Mouse (Mus musculus): ENCODE data around the gene Gm12888. TPM values are rescaled to one million over a fixed set of nuclear protein-coding genes. Genes with fewer than 3 reads are reported as not detected.
"Not testable (repeated sequence)": the region's sequence is repeated elsewhere in the genome, so short reads cannot be mapped to it uniquely, and the experiment has no call there.

Gm12888 gene
- polyA plus RNA-seq (2015; fragmentation: Nextera tagmentation; extraction: Ambion mirVana), result not detected in 2 replicates

DNA sequence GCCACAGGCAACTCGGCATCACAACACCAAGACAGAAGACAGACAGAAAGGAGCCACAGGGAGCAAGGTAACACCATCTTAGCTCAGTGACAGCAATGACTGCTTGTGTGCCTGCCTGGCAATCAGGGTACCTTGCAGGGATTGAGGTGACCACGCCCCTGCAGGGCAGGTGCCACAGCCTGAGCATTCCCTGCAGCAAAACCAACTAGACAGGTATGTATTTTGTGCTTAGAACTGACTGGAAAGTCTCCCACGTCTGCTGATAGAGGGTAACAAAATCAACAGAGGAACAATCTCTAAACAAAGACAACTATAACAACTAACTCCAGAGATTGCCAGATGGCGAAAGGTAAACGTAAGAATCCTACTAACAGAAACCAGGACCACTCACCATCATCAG, at the start of gene Gm12888:
Gm12888 (minus strand) TSS at position 101 of the 400 bp plus-strand sequence.
- not testable (repeated sequence) for H3K4me2 ChIP-seq (ENCODE audit: low read depth, low read length); H3K9me3 ChIP-seq (ENCODE audit: control insufficient read depth, low read length); H3K4me1 ChIP-seq (ENCODE audit: control insufficient read depth, insufficient read depth, low read length); H3K4me3 ChIP-seq (ENCODE audit: low read length); H3K36me3 ChIP-seq (ENCODE audit: control insufficient read depth, insufficient read depth, low read length); H3K27me3 ChIP-seq (replicated peaks; ENCODE audit: control insufficient read depth, insufficient read depth, low read length); H3K27ac ChIP-seq (ENCODE audit: low read length); H3K9ac ChIP-seq (ENCODE audit: low read depth, low read length); ATAC-seq
- WGBS, result 62% methylated on average over 3 of the region's 5 CpGs

Other genes with a start within 250 kb of the Gm12888 start
- gene Zmpste24, start 226.7 kb downstream of the Gm12888 start, polyA plus RNA-seq (2015; fragmentation: Nextera tagmentation; extraction: Ambion mirVana), result 34.0 and 34.6 TPM in 2 replicates
- not detected in 2 replicates for gene Tmco2, start 215.7 kb downstream of the Gm12888 start, polyA plus RNA-seq (2015; fragmentation: Nextera tagmentation; extraction: Ambion mirVana)
- 15.1 and 15.7 TPM in 2 replicates for gene Rlf, start 109.8 kb downstream of the Gm12888 start, polyA plus RNA-seq (2015; fragmentation: Nextera tagmentation; extraction: Ambion mirVana)
- gene Gm12886, start 98.2 kb upstream of the Gm12888 start, polyA plus RNA-seq (2015; fragmentation: Nextera tagmentation; extraction: Ambion mirVana), result not detected in 2 replicates